Mouse (Mus musculus) left cerebral cortex, adult 2 months (tissue): ENCODE measurements at regions not wholly inside any gene's neighbourhood (a gene's known extent, or its start where the extent isn't known, plus 50 kb on each side); places are given as distances from the start of the nearest gene placed in this dataset.
"Not testable (repeated sequence)": the region's sequence is repeated elsewhere in the genome, so short reads cannot be mapped to it uniquely, and the experiment has no call there.

ENCODE experiments used
- DNase-seq, 2 experiments: peaks; one replicate each; pipeline ENCODE4 v3.0.0; 2021 to 2022; ENCODE audit warnings: low spot score in 2 of 2, mixed read lengths in 1 of 2; ENCODE audit errors: extremely low spot score in 1 of 2
- H3K27ac ChIP-seq: fragments of 200-600 bp; 2 replicates; pipeline ENCODE4 v1.8.1; 2022
- H3K4me3 ChIP-seq: fragments of 200-600 bp; 2 replicates; pipeline ENCODE4 v1.8.1; 2022
- CTCF ChIP-seq: fragments of 200-600 bp; IDR thresholded peaks from 2 replicates; pipeline ENCODE4 v1.8.1; 2022; ENCODE audit warnings: antibody characterized with exemption, mild to moderate bottlenecking, moderate library complexity
- intact Hi-C: fragments of 180-260 bp; cut with DNase I; formaldehyde crosslinking; loops from one replicate; pipeline ENCODE4 v1.15.1; 2025

- peak in 1 of 2 experiments; percentile 11 for DNase-seq
- TF ChIP-seq CTCF: peak; percentile 62
- intact Hi-C loops: loop anchor here (1.0 to 5.0 kb wide), 4 partner anchors 240 to 992 kb away; partner anchors contain the start of gene Cdh20
These were observed 781.5 kb upstream of the Cdh20 start for GRCm38 (mm10) chr1:103986867-103987266.

GRCm38 (mm10) chr1:104002906-104003305, 765.4 kb upstream of the Cdh20 start:
- H3K4me3 ChIP-seq, H3K27ac ChIP-seq, DNase-seq, intact Hi-C loops: not testable (repeated sequence)

More at GRCm38 (mm10) chr1:103986867-103987266, 781.5 kb upstream of the Cdh20 start:
- H3K4me3 ChIP-seq: no peak overlapping the region
- H3K27ac ChIP-seq: no peak overlapping the region

GRCm38 (mm10) chr1:104029670-104030069, 738.7 kb upstream of the Cdh20 start:
- intact Hi-C loops: no loop called here
- H3K27ac ChIP-seq: no peak overlapping the region
- no peak for DNase-seq
- no peak for TF ChIP-seq CTCF
- H3K4me3 ChIP-seq: no peak overlapping the region

GRCm38 (mm10) chr1:104048440-104048839, 719.9 kb upstream of the Cdh20 start:
- DNase-seq: no peak
- H3K4me3 ChIP-seq: no peak overlapping the region
- TF ChIP-seq CTCF: no peak
- H3K27ac ChIP-seq: no peak overlapping the region
- intact Hi-C loops: no loop called here

- intact Hi-C loops: no loop called here
- no peak for TF ChIP-seq CTCF
- Histone ChIP-seq H3K4me3 (no peak overlapping the region), H3K27ac (no peak overlapping the region)
- DNase-seq: no peak
These were observed 719.0 kb upstream of the Cdh20 start for GRCm38 (mm10) chr1:104049169-104049948.
